Mouse (Mus musculus): ENCODE data around the gene Kptn.

DNA sequence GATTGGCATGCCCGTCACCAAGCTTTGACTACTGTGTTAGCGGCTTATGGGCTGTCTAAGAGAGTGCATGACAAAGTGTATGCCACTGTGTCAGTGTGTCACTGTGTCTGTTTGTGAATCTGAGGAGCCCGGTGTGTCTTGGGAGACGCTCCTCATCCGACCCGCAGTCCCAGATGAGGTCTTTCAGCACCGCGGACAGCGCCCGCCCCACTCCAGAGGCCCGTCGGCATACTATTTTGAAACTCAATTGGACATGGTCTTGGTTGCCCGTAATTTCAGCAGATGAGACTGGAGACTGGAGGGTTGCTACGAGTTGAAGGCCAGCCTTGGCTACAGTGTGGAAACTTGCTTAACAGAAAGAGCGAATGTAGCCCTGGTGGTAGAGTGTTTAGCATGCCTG is 27.9 kb downstream of the Kptn start:
- TF ChIP-seq CTCF (IDR thresholded peaks at IDR 0.05; ENCODE audit: low read depth) (no peak), EP300 (IDR thresholded peaks at IDR 0.05; ENCODE audit: low read depth) (no peak)
